Mouse (Mus musculus): ENCODE measurements around the gene Olfr1084. TPM values are rescaled to one million over a fixed set of nuclear protein-coding genes. Genes with fewer than 3 reads are reported as not detected.

Olfr1084 gene
- not detected for polyA plus RNA-seq (2014; fragmentation: Illumina TruSeq; extraction: RNeasy Lipid Tissue Mini Kit (QIAGEN cat#74804); ENCODE audit: low replicate concordance)

DNA sequence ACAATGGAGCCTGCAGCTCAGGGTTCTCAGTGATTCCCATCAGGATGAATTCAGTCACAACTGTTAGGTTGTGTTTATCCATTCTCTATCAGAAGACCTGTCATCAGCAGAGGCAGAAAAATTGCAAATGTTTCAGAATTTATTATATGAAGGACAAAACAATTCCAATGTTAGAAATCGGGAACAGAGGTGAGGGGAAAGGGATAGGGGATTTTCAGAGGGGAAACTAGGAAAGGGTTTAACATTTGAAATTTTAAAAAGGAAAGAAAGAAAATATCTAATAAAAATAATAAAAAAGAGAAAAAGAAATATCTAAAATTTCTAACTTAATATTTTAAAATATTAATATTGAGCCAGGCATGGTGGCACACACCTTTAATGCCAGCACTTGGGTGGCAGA lies at the start of gene Olfr1084:
Olfr1084 (minus strand) TSS at position 101 of the 400 bp plus-strand sequence.

DNA sequence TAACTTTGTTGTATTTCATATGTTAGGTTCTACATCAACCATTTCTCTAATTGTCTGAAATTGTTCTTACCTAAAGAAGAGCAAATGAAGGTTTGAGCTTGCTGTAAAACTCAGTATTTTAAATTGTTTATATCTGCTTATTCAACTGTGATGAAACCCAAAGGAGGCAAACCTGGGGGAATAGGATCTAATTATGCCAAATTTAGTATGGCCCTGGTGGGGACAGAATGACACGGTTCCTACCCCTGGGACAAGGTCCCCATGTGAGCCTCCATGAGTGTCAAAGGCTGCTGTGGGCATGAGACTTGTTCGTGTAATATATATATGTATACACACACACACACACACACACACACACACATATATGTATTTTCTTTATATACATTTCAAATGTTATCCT lies 40.5 kb upstream of the Olfr1084 start, which contains the start of gene Olfr1086:
Olfr1086 (minus strand) TSS at position 101 of the 400 bp plus-strand sequence.

DNA sequence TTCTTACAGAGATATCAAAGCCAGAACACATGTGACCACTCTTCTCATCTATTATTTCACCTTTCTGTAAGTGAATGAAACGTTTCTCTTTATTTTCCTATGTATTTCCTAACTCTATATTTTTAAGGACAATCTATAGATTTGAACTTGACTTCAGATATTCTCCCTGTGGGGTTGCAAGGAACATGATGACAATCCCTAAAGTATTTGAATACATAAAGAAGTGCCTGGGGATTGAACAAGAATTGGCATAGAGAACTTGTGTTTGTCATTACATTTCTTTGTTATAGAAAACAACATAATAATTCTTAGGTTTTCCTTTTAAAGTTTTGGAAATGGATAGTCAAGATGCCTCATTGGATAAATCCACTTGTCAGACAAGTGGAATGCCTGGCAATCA lies 22.4 kb upstream of the Olfr1084 start, which contains the start of gene Olfr1085:
Olfr1085 (minus strand) TSS at position 101 of the 400 bp plus-strand sequence.

DNA sequence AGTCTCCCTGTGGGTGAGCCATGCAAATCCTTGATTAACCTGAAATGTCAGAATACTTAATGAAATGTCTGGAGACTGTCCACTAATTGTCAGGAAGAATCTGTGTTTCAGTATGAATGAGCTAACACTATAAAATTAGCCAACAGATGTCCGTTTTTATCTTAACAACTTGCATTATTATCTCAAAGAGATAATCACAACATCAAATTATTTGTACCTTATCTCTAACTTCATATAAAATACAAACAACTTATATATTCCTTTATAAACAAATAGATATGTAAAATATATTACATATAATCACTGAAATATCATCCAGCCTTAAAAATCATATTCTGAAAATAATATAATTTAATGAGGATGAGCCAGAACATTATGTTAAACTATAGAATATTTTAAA lies 40.7 kb downstream of the Olfr1084 start, which contains the start of gene Olfr1082:
Olfr1082 (minus strand) TSS at position 101 of the 400 bp plus-strand sequence.

Other genes with a start within 250 kb of the Olfr1084 start
- not detected for gene Olfr1061, start 225.7 kb downstream of the Olfr1084 start, polyA plus RNA-seq (2014; fragmentation: Illumina TruSeq; extraction: RNeasy Lipid Tissue Mini Kit (QIAGEN cat#74804); ENCODE audit: low replicate concordance)
- gene Olfr1062, start 213.0 kb downstream of the Olfr1084 start, polyA plus RNA-seq (2014; fragmentation: Illumina TruSeq; extraction: RNeasy Lipid Tissue Mini Kit (QIAGEN cat#74804); ENCODE audit: low replicate concordance): not detected
- gene Olfr1065, start 189.1 kb downstream of the Olfr1084 start, polyA plus RNA-seq (2014; fragmentation: Illumina TruSeq; extraction: RNeasy Lipid Tissue Mini Kit (QIAGEN cat#74804); ENCODE audit: low replicate concordance): not detected
- gene Olfr1066, start 183.5 kb downstream of the Olfr1084 start, polyA plus RNA-seq (2014; fragmentation: Illumina TruSeq; extraction: RNeasy Lipid Tissue Mini Kit (QIAGEN cat#74804); ENCODE audit: low replicate concordance): not detected
- gene Olfr228, start 152.3 kb downstream of the Olfr1084 start, polyA plus RNA-seq (2014; fragmentation: Illumina TruSeq; extraction: RNeasy Lipid Tissue Mini Kit (QIAGEN cat#74804); ENCODE audit: low replicate concordance): not detected
- not detected for gene Olfr1076, start 131.3 kb downstream of the Olfr1084 start, polyA plus RNA-seq (2014; fragmentation: Illumina TruSeq; extraction: RNeasy Lipid Tissue Mini Kit (QIAGEN cat#74804); ENCODE audit: low replicate concordance)
- not detected for gene Olfr1079, start 97.2 kb downstream of the Olfr1084 start, polyA plus RNA-seq (2014; fragmentation: Illumina TruSeq; extraction: RNeasy Lipid Tissue Mini Kit (QIAGEN cat#74804); ENCODE audit: low replicate concordance)
- not detected for gene Olfr1080, start 81.5 kb downstream of the Olfr1084 start, polyA plus RNA-seq (2014; fragmentation: Illumina TruSeq; extraction: RNeasy Lipid Tissue Mini Kit (QIAGEN cat#74804); ENCODE audit: low replicate concordance)
- gene Olfr1082, start 40.8 kb downstream of the Olfr1084 start, polyA plus RNA-seq (2014; fragmentation: Illumina TruSeq; extraction: RNeasy Lipid Tissue Mini Kit (QIAGEN cat#74804); ENCODE audit: low replicate concordance): not detected
- gene Olfr1085, start 22.3 kb upstream of the Olfr1084 start, polyA plus RNA-seq (2014; fragmentation: Illumina TruSeq; extraction: RNeasy Lipid Tissue Mini Kit (QIAGEN cat#74804); ENCODE audit: low replicate concordance): not detected
- not detected for gene Olfr1086, start 40.4 kb upstream of the Olfr1084 start, polyA plus RNA-seq (2014; fragmentation: Illumina TruSeq; extraction: RNeasy Lipid Tissue Mini Kit (QIAGEN cat#74804); ENCODE audit: low replicate concordance)
- not detected for gene Olfr1087, start 58.7 kb upstream of the Olfr1084 start, polyA plus RNA-seq (2014; fragmentation: Illumina TruSeq; extraction: RNeasy Lipid Tissue Mini Kit (QIAGEN cat#74804); ENCODE audit: low replicate concordance)
- not detected for gene Olfr1089, start 94.0 kb upstream of the Olfr1084 start, polyA plus RNA-seq (2014; fragmentation: Illumina TruSeq; extraction: RNeasy Lipid Tissue Mini Kit (QIAGEN cat#74804); ENCODE audit: low replicate concordance)
- not detected for gene Olfr1090, start 119.3 kb upstream of the Olfr1084 start, polyA plus RNA-seq (2014; fragmentation: Illumina TruSeq; extraction: RNeasy Lipid Tissue Mini Kit (QIAGEN cat#74804); ENCODE audit: low replicate concordance)
- gene Olfr1093, start 142.8 kb upstream of the Olfr1084 start, polyA plus RNA-seq (2014; fragmentation: Illumina TruSeq; extraction: RNeasy Lipid Tissue Mini Kit (QIAGEN cat#74804); ENCODE audit: low replicate concordance): not detected
- gene Olfr141, start 170.3 kb upstream of the Olfr1084 start, polyA plus RNA-seq (2014; fragmentation: Illumina TruSeq; extraction: RNeasy Lipid Tissue Mini Kit (QIAGEN cat#74804); ENCODE audit: low replicate concordance): not detected
- gene Olfr1094, start 184.9 kb upstream of the Olfr1084 start, polyA plus RNA-seq (2014; fragmentation: Illumina TruSeq; extraction: RNeasy Lipid Tissue Mini Kit (QIAGEN cat#74804); ENCODE audit: low replicate concordance): not detected
- gene Olfr1095, start 212.0 kb upstream of the Olfr1084 start, polyA plus RNA-seq (2014; fragmentation: Illumina TruSeq; extraction: RNeasy Lipid Tissue Mini Kit (QIAGEN cat#74804); ENCODE audit: low replicate concordance): not detected
- not detected for gene Gm13723, start 235.1 kb upstream of the Olfr1084 start, polyA plus RNA-seq (2014; fragmentation: Illumina TruSeq; extraction: RNeasy Lipid Tissue Mini Kit (QIAGEN cat#74804); ENCODE audit: low replicate concordance)

Measured in small intestine, adult 10 weeks (tissue).